Mouse (Mus musculus): ENCODE measurements around the gene Slc25a25. TPM values are rescaled to one million over a fixed set of nuclear protein-coding genes. Genes with fewer than 3 reads are reported as not detected.

Gene Slc25a25
- total and polyA plus RNA-seq, 3 experiments = 6.6 to 10.0 (median 9.8) TPM

- TF ChIP-seq ELF1 (IDR thresholded peaks at IDR 0.05; ENCODE audit: low read depth, low read length) (no peak), ZMIZ1 (IDR thresholded peaks at IDR 0.05; ENCODE audit: low read depth, low read length) (no peak), UBTF (IDR thresholded peaks at IDR 0.05; ENCODE audit: low read depth, low read length) (no peak), JUND (conservative IDR thresholded peaks at IDR 0.05; ENCODE audit: low read depth, low read length) (no peak), MYC (IDR thresholded peaks at IDR 0.05; ENCODE audit: low read depth, low read length) (no peak), MXI1 (IDR thresholded peaks at IDR 0.05; ENCODE audit: low read depth, low read length) (no peak), TBP (conservative IDR thresholded peaks at IDR 0.05; ENCODE audit: low read depth, low read length) (no peak), ZKSCAN1 (IDR thresholded peaks at IDR 0.05; ENCODE audit: borderline replicate concordance, low read depth, low read length) (no peak), PAX5 (IDR thresholded peaks at IDR 0.05; ENCODE audit: low read length) (no peak), RAD21 (IDR thresholded peaks at IDR 0.05; ENCODE audit: low read depth, low read length) (no peak), MAZ (IDR thresholded peaks at IDR 0.05; ENCODE audit: low read depth, low read length) (no peak), JUN (IDR thresholded peaks at IDR 0.05; ENCODE audit: insufficient read depth, low read depth, low read length) (no peak), TCF12 (IDR thresholded peaks at IDR 0.05; ENCODE audit: low read depth, low read length) (no peak), HCFC1 (IDR thresholded peaks at IDR 0.05; ENCODE audit: low read depth, low read length) (no peak), RCOR1 (conservative IDR thresholded peaks at IDR 0.05; ENCODE audit: low read depth, low read length) (no peak)
- H3K36me3 ChIP-seq (replicated peaks in 1 of 2; ENCODE audit: control insufficient read depth in 1 of 2, insufficient read depth in 1 of 2, low read length in 1 of 2) = peaks cover 10 to 25% of the 10 kb centered on the region in 2 experiments
- H3K4me1 ChIP-seq (ENCODE audit: control insufficient read depth in 1 of 2, insufficient read depth in 2 of 2) = peaks cover 8 to 42% of the 10 kb centered on the region in 2 experiments
- in situ Hi-C loops (cut with MboI; ENCODE audit: low pct_ligation_motif_present, low pct_unique_long_range_greater_than_20kb, low sequenced_read_pairs) = no loop called here
- dilution Hi-C loops (cut with MboI; ENCODE audit: extremely low pct_ligation_motif_present, extremely low pct_unique_long_range_greater_than_20kb, low sequenced_read_pairs) = no loop called here
- no peak overlapping the region for H3K27ac ChIP-seq (ENCODE audit: insufficient read depth, low read depth)
- H3K4me3 ChIP-seq (replicated peaks in 1 of 3; ENCODE audit: low read depth in 2 of 3, low read length in 2 of 3, poor library complexity in 1 of 3) = no peak overlapping the region
- no peak for DNase-seq (ENCODE audit: extremely low read depth)
- no peaks in the 10 kb centered on the region for H3K79me2 ChIP-seq (replicated peaks; ENCODE audit: control insufficient read depth, extremely low read depth, insufficient read depth, poor library complexity, severe bottlenecking)
- no peak overlapping the region for H3K4me2 ChIP-seq (ENCODE audit: insufficient read depth, low read depth, poor library complexity, severe bottlenecking)
- H3K9ac ChIP-seq (ENCODE audit: insufficient read depth, low read depth) = no peak overlapping the region
- H3K27me3 ChIP-seq (replicated peaks) = no peaks in the 10 kb centered on the region
- H3K9me3 ChIP-seq (replicated peaks; ENCODE audit: low read length) = no peaks in the 10 kb centered on the region
Measured at GRCm38 (mm10) chr2:32424796-32425195, 26.4 kb downstream of the Slc25a25 start.

GRCm38 (mm10) chr2:32423481-32424331 lies 27.5 kb downstream of the Slc25a25 start:
- peaks cover 20 to 34% of the 10 kb centered on the region in 2 experiments for H3K36me3 ChIP-seq (replicated peaks in 1 of 2; ENCODE audit: control insufficient read depth in 1 of 2, insufficient read depth in 1 of 2, low read length in 1 of 2)
- no peak overlapping the region for H3K27ac ChIP-seq (ENCODE audit: insufficient read depth, low read depth)
- TF ChIP-seq HCFC1 (IDR thresholded peaks at IDR 0.05; ENCODE audit: low read depth, low read length) = no peak
- TF ChIP-seq POLR2AphosphoS2 (IDR thresholded peaks at IDR 0.05; ENCODE audit: low read depth, low read length) = no peak
- TF ChIP-seq CHD1 (IDR thresholded peaks at IDR 0.05; ENCODE audit: low read depth, low read length) = no peak
- TF ChIP-seq CTCF (conservative IDR thresholded peaks at IDR 0.05 in 1 of 2, IDR thresholded peaks at IDR 0.05 in 1 of 2; ENCODE audit: low read depth in 2 of 2, low read length in 2 of 2) = no peak
- TF ChIP-seq MAX (IDR thresholded peaks at IDR 0.05; ENCODE audit: low read length) = no peak
- TF ChIP-seq ZKSCAN1 (IDR thresholded peaks at IDR 0.05; ENCODE audit: borderline replicate concordance, low read depth, low read length) = no peak
- no peak for TF ChIP-seq MAFK (IDR thresholded peaks at IDR 0.05; ENCODE audit: insufficient replicate concordance, low read length)
- TF ChIP-seq CHD2 (IDR thresholded peaks at IDR 0.05; ENCODE audit: low read length) = no peak
- no peak for TF ChIP-seq RCOR1 (conservative IDR thresholded peaks at IDR 0.05; ENCODE audit: low read depth, low read length)
- no peak for TF ChIP-seq SMC3 (IDR thresholded peaks at IDR 0.05; ENCODE audit: low read depth, low read length)
- TF ChIP-seq ZC3H11A (IDR thresholded peaks at IDR 0.05; ENCODE audit: low read depth, low read length) = no peak
- TF ChIP-seq ETS1 (conservative IDR thresholded peaks at IDR 0.05; ENCODE audit: low read depth, low read length) = no peak
- TF ChIP-seq UBTF (IDR thresholded peaks at IDR 0.05; ENCODE audit: low read depth, low read length) = no peak
- TF ChIP-seq MXI1 (IDR thresholded peaks at IDR 0.05; ENCODE audit: low read depth, low read length) = no peak
- no peak for TF ChIP-seq SIN3A (IDR thresholded peaks at IDR 0.05; ENCODE audit: low read length)
- no peak for TF ChIP-seq RAD21 (IDR thresholded peaks at IDR 0.05; ENCODE audit: low read depth, low read length)
- no peak for TF ChIP-seq IRF4 (IDR thresholded peaks at IDR 0.05; ENCODE audit: low read depth, low read length)
- no peak for TF ChIP-seq NELFE (IDR thresholded peaks at IDR 0.05; ENCODE audit: low read depth, low read length)
- no peaks in the 10 kb centered on the region for H3K27me3 ChIP-seq (replicated peaks)
- no peak overlapping the region for H3K4me2 ChIP-seq (ENCODE audit: insufficient read depth, low read depth, poor library complexity, severe bottlenecking)
- H3K79me2 ChIP-seq (replicated peaks; ENCODE audit: control insufficient read depth, extremely low read depth, insufficient read depth, poor library complexity, severe bottlenecking) = no peaks in the 10 kb centered on the region
- H3K4me3 ChIP-seq (replicated peaks in 1 of 3; ENCODE audit: low read depth in 2 of 3, low read length in 2 of 3, poor library complexity in 1 of 3) = no peak overlapping the region
- in situ Hi-C loops (cut with MboI; ENCODE audit: low pct_ligation_motif_present, low pct_unique_long_range_greater_than_20kb, low sequenced_read_pairs) (no loop called here), dilution Hi-C loops (cut with MboI; ENCODE audit: extremely low pct_ligation_motif_present, extremely low pct_unique_long_range_greater_than_20kb, low sequenced_read_pairs) (no loop called here)
- no peaks in the 10 kb centered on the region for H3K9me3 ChIP-seq (replicated peaks; ENCODE audit: low read length)
- no peak overlapping the region for H3K9ac ChIP-seq (ENCODE audit: insufficient read depth, low read depth)
- peaks cover 8 to 42% of the 10 kb centered on the region in 2 experiments for H3K4me1 ChIP-seq (ENCODE audit: control insufficient read depth in 1 of 2, insufficient read depth in 2 of 2)
- DNase-seq (ENCODE audit: extremely low read depth) = no peak
